Mouse (Mus musculus): Measurements from ENCODE around the gene Msl2. TPM values are rescaled to one million over a fixed set of nuclear protein-coding genes. Genes with fewer than 3 reads are reported as not detected.

Msl2 gene
- polyA plus RNA-seq, 1 experiment from 2014 or later: 7.8 TPM

DNA sequence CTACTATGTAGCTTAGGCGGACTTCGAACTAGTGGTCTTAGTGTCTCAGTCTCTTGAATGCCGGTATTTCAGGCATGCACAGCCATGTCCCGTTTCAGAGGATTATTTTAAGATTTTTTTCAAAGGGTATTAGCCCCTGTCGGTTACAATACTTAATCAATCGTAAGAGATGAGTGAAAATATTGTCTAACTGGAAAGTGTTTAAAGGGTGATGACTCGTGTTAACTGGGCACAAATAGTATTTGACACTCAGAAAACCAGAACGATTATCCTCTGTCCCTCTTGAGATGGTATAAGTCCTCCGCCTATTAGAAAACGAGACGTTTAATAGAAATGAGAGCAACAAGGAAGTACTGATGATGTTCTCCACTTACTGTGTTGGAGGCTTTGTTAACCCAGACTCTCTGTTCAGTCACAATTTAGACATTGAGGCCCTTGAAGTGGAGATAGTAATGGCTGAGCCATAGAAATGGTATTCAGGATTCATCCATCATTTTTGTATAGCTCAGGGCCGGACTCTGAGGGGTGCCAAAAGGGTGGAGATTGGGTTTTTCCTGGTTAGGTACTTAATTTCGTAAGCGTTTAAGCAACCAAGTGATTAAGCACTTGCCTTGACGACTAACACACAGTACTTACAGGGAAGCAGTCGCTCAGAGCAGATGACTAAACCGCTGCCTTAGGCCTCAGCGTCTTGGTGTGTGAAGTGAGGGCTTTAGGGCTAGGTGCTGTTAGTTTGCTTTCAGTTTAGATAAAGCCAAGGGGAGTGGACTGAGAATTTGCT, 2.4 kb downstream of the Msl2 start:
- no peaks in the 10 kb centered on the region for H3K9me3 ChIP-seq (ENCODE audit: control insufficient read depth, low read depth, low read length)
- H3K36me3 ChIP-seq (ENCODE audit: control insufficient read depth, insufficient read depth, low read length): no peaks in the 10 kb centered on the region; the same call in 1 of the 2 replicates
- peaks cover 24% of the 10 kb centered on the region for H3K4me1 ChIP-seq (ENCODE audit: control insufficient read depth, insufficient read depth, low read length)
- H3K27ac ChIP-seq (ENCODE audit: low read length): peak overlapping the region; percentile 23; the same call in 1 of the 2 replicates
- WGBS: 1% methylated on average over 18 of the region's 18 CpGs
- no peaks in the 10 kb centered on the region for H3K27me3 ChIP-seq (ENCODE audit: control insufficient read depth, insufficient read depth, low read length)
- no peak for ATAC-seq (ENCODE audit: insufficient number of reproducible peaks, insufficient read depth, low FRiP score, low read depth)
- H3K4me3 ChIP-seq (ENCODE audit: low read depth, low read length): peak overlapping the region; percentile 75
- peak overlapping the region; percentile 88 for H3K4me2 ChIP-seq (replicated peaks; ENCODE audit: low read depth, low read length)
- peak overlapping the region; percentile 96 for H3K9ac ChIP-seq (replicated peaks; ENCODE audit: low read depth, low read length)

DNA sequence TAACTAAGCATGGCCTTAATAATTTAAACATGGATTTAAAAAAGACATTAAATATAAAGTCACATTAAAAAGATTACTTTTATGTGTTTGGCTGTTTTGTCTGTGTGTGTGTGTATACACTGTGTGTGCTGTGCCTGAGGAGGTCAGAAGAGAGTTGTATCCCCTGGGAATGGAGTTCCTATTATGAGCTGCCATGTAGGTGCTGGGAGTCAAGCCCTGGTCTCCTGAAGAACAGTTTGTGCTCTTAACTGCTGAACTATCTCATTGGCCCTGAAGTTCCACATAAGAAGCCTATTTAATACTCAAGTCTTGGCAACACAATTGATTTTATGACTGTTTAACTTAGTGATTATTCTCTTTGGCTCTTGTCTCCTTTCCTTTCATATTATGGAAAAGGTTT, 3.6 kb downstream of the Msl2 start:
- Histone ChIP-seq H3K4me1 (ENCODE audit: control insufficient read depth, insufficient read depth, low read length) (peaks cover 24% of the 10 kb centered on the region), H3K4me2 (replicated peaks; ENCODE audit: low read depth, low read length) (peak overlapping the region; percentile 88), H3K27ac (ENCODE audit: low read length) (no peak overlapping the region), H3K4me3 (ENCODE audit: low read depth, low read length) (peak overlapping the region; percentile 75), H3K27me3 (ENCODE audit: control insufficient read depth, insufficient read depth, low read length) (no peaks in the 10 kb centered on the region), H3K36me3 (ENCODE audit: control insufficient read depth, insufficient read depth, low read length) (no peaks in the 10 kb centered on the region; the same call in 1 of the 2 replicates), H3K9me3 (ENCODE audit: control insufficient read depth, low read depth, low read length) (no peaks in the 10 kb centered on the region), H3K9ac (replicated peaks; ENCODE audit: low read depth, low read length) (no peak overlapping the region)
- no peak for ATAC-seq (ENCODE audit: insufficient number of reproducible peaks, insufficient read depth, low FRiP score, low read depth)

DNA sequence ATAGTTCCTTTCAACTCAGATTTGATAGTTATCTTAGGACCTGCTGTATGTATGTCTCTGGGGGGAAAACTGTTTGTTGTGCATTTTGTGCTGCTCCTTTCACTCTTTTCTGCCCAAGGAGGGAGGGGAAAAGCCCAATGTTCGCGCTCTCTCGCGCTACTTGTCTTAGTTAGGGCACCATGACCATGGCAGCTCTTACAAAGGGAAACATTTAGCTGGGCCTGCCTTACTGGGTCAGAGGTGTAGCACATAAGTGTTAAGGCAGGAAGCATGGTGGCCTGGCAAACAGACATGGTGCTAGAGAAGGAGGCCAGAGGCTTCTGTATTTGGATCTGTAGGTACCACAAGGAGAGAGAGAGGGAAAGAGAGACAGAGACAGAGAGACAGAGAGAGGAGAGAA, 4.7 kb downstream of the Msl2 start:
- no peak overlapping the region for H3K9ac ChIP-seq (replicated peaks; ENCODE audit: low read depth, low read length)
- H3K4me3 ChIP-seq (ENCODE audit: low read depth, low read length): peak overlapping the region; percentile 18
- 77% methylated on average over 4 of the region's 4 CpGs for WGBS
- no peak overlapping the region for H3K27ac ChIP-seq (ENCODE audit: low read length)
- peak overlapping the region; percentile 31 for H3K4me2 ChIP-seq (replicated peaks; ENCODE audit: low read depth, low read length)
- peaks cover 1% of the 10 kb centered on the region for H3K36me3 ChIP-seq (ENCODE audit: control insufficient read depth, insufficient read depth, low read length)
- peaks cover 24% of the 10 kb centered on the region for H3K4me1 ChIP-seq (ENCODE audit: control insufficient read depth, insufficient read depth, low read length)
- ATAC-seq (ENCODE audit: insufficient number of reproducible peaks, insufficient read depth, low FRiP score, low read depth): no peak
- H3K9me3 ChIP-seq (ENCODE audit: control insufficient read depth, low read depth, low read length): no peaks in the 10 kb centered on the region
- H3K27me3 ChIP-seq (ENCODE audit: control insufficient read depth, insufficient read depth, low read length): no peaks in the 10 kb centered on the region

DNA sequence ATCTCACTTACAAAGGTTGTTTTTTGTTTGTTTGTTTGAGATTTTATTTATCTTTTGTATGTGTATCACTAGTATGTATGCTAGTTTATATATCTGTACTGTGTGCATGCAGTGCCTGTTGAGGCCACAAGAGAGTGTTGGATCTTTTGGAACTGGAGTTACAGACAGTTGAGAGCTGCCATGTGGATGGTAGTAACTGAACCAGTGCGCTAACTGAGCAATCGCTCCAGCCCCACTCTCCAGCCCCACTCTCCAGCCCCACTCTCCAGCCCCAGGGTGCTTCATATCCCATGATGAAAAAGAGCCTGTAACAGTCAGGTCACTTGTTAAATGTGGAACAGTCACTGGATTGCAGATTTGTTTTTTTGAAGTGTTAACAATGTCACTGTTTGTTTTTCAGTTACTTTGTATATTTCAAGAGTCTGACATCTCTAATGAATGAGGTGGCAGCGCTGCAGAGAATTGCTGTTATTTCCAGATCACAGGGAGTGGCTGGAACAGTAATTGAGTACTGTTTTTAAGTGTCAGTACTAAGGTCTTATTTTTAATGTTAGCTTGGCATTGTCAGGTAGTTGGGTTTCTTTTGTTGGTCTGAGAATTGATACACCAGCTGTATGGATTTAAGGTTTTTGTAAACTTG, 6.3 kb downstream of the Msl2 start:
- Histone ChIP-seq H3K27ac (ENCODE audit: low read length) (no peak overlapping the region), H3K4me3 (ENCODE audit: low read depth, low read length) (no peak overlapping the region), H3K4me2 (replicated peaks; ENCODE audit: low read depth, low read length) (peak overlapping the region; percentile 31; the same call in 1 of the 2 replicates), H3K9me3 (ENCODE audit: control insufficient read depth, low read depth, low read length) (no peaks in the 10 kb centered on the region), H3K4me1 (ENCODE audit: control insufficient read depth, insufficient read depth, low read length) (peaks cover 24% of the 10 kb centered on the region), H3K27me3 (ENCODE audit: control insufficient read depth, insufficient read depth, low read length) (no peaks in the 10 kb centered on the region), H3K36me3 (ENCODE audit: control insufficient read depth, insufficient read depth, low read length) (peaks cover 2% of the 10 kb centered on the region), H3K9ac (replicated peaks; ENCODE audit: low read depth, low read length) (no peak overlapping the region)
- ATAC-seq (ENCODE audit: insufficient number of reproducible peaks, insufficient read depth, low FRiP score, low read depth): no peak
- 39% methylated on average over 3 of the region's 3 CpGs for WGBS

DNA sequence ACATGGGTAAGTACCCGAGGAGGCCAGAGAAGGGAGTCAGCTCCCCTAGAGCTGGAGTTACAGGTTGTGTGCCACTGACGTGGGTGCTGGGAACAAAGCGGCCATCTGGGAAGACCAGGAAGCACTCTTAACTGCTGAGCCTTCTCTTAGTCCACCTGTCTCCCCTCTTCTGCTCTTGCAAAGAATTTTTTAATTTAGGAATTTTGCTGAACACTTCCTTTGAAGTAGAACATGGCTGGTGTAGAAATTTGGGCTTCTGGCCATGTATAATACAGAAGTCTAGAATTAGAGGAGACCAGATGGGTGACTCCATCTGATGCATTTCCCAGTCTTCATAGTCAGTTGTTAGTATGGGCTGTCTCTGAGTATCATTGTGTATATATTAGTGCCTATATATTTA, 9.8 kb downstream of the Msl2 start:
- Histone ChIP-seq H3K27me3 (ENCODE audit: control insufficient read depth, insufficient read depth, low read length) (no peaks in the 10 kb centered on the region), H3K9me3 (ENCODE audit: control insufficient read depth, low read depth, low read length) (no peaks in the 10 kb centered on the region), H3K9ac (replicated peaks; ENCODE audit: low read depth, low read length) (no peak overlapping the region), H3K4me2 (replicated peaks; ENCODE audit: low read depth, low read length) (no peak overlapping the region), H3K27ac (ENCODE audit: low read length) (no peak overlapping the region), H3K36me3 (ENCODE audit: control insufficient read depth, insufficient read depth, low read length) (peaks cover 2% of the 10 kb centered on the region), H3K4me3 (ENCODE audit: low read depth, low read length) (no peak overlapping the region), H3K4me1 (ENCODE audit: control insufficient read depth, insufficient read depth, low read length) (peaks cover 14% of the 10 kb centered on the region)
- no peak for ATAC-seq (ENCODE audit: insufficient number of reproducible peaks, insufficient read depth, low FRiP score, low read depth)
- 93% methylated on average over 3 of the region's 3 CpGs for WGBS

DNA sequence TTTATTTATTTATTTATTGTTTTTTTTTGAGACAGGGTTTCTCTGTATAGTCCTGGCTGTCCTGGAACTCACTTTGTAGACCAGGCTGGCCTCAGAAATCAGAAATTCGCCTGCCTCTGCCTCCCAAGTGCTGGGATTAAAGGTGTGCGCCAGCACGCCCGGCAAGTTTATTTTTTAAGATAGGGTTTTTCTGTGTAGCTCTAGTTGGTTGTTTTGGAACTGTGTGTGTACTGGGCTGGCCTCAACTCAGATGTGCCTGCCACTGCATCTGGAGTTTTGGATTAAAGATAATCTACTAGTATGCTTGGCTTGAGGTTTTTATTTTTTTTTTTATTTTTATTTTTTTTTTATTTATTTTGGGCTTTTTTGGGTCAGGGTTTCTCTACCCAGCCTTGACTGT, 21.5 kb downstream of the Msl2 start:
- Histone ChIP-seq H3K27ac (ENCODE audit: low read length) (no peak overlapping the region), H3K4me2 (replicated peaks; ENCODE audit: low read depth, low read length) (no peak overlapping the region), H3K9ac (replicated peaks; ENCODE audit: low read depth, low read length) (no peak overlapping the region), H3K4me1 (ENCODE audit: control insufficient read depth, insufficient read depth, low read length) (no peaks in the 10 kb centered on the region), H3K4me3 (ENCODE audit: low read depth, low read length) (no peak overlapping the region), H3K36me3 (ENCODE audit: control insufficient read depth, insufficient read depth, low read length) (no peaks in the 10 kb centered on the region), H3K27me3 (ENCODE audit: control insufficient read depth, insufficient read depth, low read length) (no peaks in the 10 kb centered on the region), H3K9me3 (ENCODE audit: control insufficient read depth, low read depth, low read length) (peaks cover 9% of the 10 kb centered on the region; the same call in 1 of the 2 replicates)
- WGBS: 98% methylated on average over 4 of the region's 4 CpGs
- no peak for ATAC-seq (ENCODE audit: insufficient number of reproducible peaks, insufficient read depth, low FRiP score, low read depth)

DNA sequence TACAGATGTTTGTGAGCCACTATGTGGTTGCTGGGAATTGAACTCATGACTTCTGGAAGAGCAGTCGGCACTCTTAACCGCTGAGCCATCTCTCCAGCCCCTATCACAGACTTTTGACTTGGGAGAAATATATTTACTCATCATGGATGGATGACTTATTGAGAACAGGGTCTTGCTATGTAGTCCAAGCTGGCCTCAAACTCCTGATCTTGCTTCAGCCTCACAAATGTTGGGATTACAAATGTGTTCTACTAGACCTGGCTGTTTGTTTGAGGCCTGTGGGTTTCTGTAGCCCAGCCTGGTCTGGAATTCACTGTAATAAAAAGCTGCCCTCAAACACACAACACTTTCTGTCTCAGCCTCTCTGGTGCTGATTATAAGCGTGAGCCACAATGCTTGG, 22.6 kb downstream of the Msl2 start:
- Histone ChIP-seq H3K36me3 (ENCODE audit: control insufficient read depth, insufficient read depth, low read length) (peaks cover 7% of the 10 kb centered on the region), H3K4me1 (ENCODE audit: control insufficient read depth, insufficient read depth, low read length) (no peaks in the 10 kb centered on the region), H3K27ac (ENCODE audit: low read length) (no peak overlapping the region; the same call in 1 of the 2 replicates), H3K9me3 (ENCODE audit: control insufficient read depth, low read depth, low read length) (peaks cover 9% of the 10 kb centered on the region; the same call in 1 of the 2 replicates), H3K27me3 (ENCODE audit: control insufficient read depth, insufficient read depth, low read length) (no peaks in the 10 kb centered on the region), H3K4me3 (ENCODE audit: low read depth, low read length) (no peak overlapping the region), H3K4me2 (replicated peaks; ENCODE audit: low read depth, low read length) (no peak overlapping the region), H3K9ac (replicated peaks; ENCODE audit: low read depth, low read length) (no peak overlapping the region)
- ATAC-seq (ENCODE audit: insufficient number of reproducible peaks, insufficient read depth, low FRiP score, low read depth): no peak
- WGBS: 90% methylated on average over 3 of the region's 3 CpGs

DNA sequence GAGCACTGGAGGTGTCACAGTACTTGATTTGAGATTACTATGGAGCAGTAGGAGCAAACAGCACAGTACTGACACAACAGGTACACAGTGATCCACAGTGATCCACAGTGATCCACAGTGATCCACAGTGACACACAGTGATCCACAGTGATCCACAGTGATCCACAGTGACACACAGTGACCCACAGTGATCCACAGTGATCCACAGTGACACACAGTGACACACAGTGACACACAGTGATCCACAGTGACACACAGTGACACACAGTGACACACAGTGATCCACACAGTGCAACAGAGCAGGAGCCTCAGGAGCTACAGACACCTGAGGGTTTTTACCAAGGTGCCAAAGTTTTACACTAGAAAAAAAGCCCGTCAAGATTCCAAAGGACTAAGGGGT, 23.6 kb downstream of the Msl2 start:
- H3K27ac ChIP-seq (ENCODE audit: low read length): no peak overlapping the region
- H3K9ac ChIP-seq (replicated peaks; ENCODE audit: low read depth, low read length): no peak overlapping the region
- no peak for ATAC-seq (ENCODE audit: insufficient number of reproducible peaks, insufficient read depth, low FRiP score, low read depth)
- H3K4me1 ChIP-seq (ENCODE audit: control insufficient read depth, insufficient read depth, low read length): no peaks in the 10 kb centered on the region
- peaks cover 16% of the 10 kb centered on the region for H3K36me3 ChIP-seq (ENCODE audit: control insufficient read depth, insufficient read depth, low read length)
- no peaks in the 10 kb centered on the region for H3K27me3 ChIP-seq (ENCODE audit: control insufficient read depth, insufficient read depth, low read length)
- H3K4me2 ChIP-seq (replicated peaks; ENCODE audit: low read depth, low read length): no peak overlapping the region
- WGBS: 84% methylated on average over 1 of the region's 1 CpGs
- peaks cover 6% of the 10 kb centered on the region; the same call in 1 of the 2 replicates for H3K9me3 ChIP-seq (ENCODE audit: control insufficient read depth, low read depth, low read length)
- no peak overlapping the region for H3K4me3 ChIP-seq (ENCODE audit: low read depth, low read length)
